Mouse (Mus musculus) cortical plate, adult 2 months (tissue): ENCODE measurements around the gene Med31.

Experiments used
- CTCF ChIP-seq: fragments of 200-500 bp; IDR thresholded peaks from 2 replicates; pipeline ENCODE4 v1.5.1; 2011; ENCODE audit warnings: mild to moderate bottlenecking, control low read depth, low read length; ENCODE audit not compliant: insufficient read depth; ENCODE audit errors: extremely low read depth
- POLR2A ChIP-seq: fragments of 200-500 bp; IDR thresholded peaks from 2 replicates; pipeline ENCODE4 v1.6.1; 2011; ENCODE audit warnings: mild to moderate bottlenecking, low read length, control low read depth; ENCODE audit not compliant: insufficient read depth; ENCODE audit errors: extremely low read depth

- TF ChIP-seq CTCF: no peak
- no peak for TF ChIP-seq POLR2A
These were observed 34.3 kb downstream of the Med31 start for GRCm38 (mm10) chr11:72181136-72181535.
